Mouse (Mus musculus) liver, embryonic 11.5 days (tissue): ENCODE measurements around the gene Ccdc34. TPM values are rescaled to one million over a fixed set of nuclear protein-coding genes. Genes with fewer than 3 reads are reported as not detected.
A peak's percentile ranks its signal among the peaks of the same experiment; 100 is the strongest.

Experiments used
- ATAC-seq: fragments of 200-750 bp; cut with Nextera tagmentation; replicated peaks from 2 replicates; pipeline ENCODE4 v1.8.0; 2017; ENCODE audit warnings: moderate number of reproducible peaks, mild to moderate bottlenecking, moderate TSS enrichment, moderate library complexity; ENCODE audit not compliant: low FRiP score
- DNase-seq: peaks from one replicate; pipeline ENCODE4 v3.0.0-alpha.2; 2017; ENCODE audit warnings: low spot score
- H3K27ac ChIP-seq: fragments of 300-500 bp; sonication (generic); 2 replicates; pipeline ENCODE4 v1.5.1; 2014; ENCODE audit warnings: mild to moderate bottlenecking, low read depth, low read length, control low read depth
- H3K27me3 ChIP-seq: fragments of 300-500 bp; sonication (generic); replicated peaks from 2 replicates; pipeline ENCODE4 v1.6.1; 2014; ENCODE audit warnings: low read length, mixed read lengths; ENCODE audit not compliant: control insufficient read depth, insufficient read depth
- H3K36me3 ChIP-seq: fragments of 300-500 bp; sonication (generic); 2 replicates; pipeline ENCODE4 v1.6.1; 2014; ENCODE audit warnings: mild to moderate bottlenecking, low read length, moderate library complexity, mixed read lengths; ENCODE audit not compliant: control insufficient read depth, insufficient read depth
- H3K4me1 ChIP-seq: fragments of 300-500 bp; sonication (generic); replicated peaks from 2 replicates; pipeline ENCODE4 v1.6.1; 2014; ENCODE audit warnings: low read length, mixed read lengths; ENCODE audit not compliant: control insufficient read depth, insufficient read depth
- H3K4me2 ChIP-seq: fragments of 300-500 bp; sonication (generic); 2 replicates; pipeline ENCODE4 v1.6.1; 2014; ENCODE audit warnings: mild to moderate bottlenecking, control low read depth, moderate library complexity
- H3K4me3 ChIP-seq: fragments of 300-500 bp; sonication (generic); 2 replicates; pipeline ENCODE4 v1.5.1; 2014; ENCODE audit warnings: low read depth, low read length, control low read depth
- H3K9ac ChIP-seq: fragments of 300-500 bp; sonication (generic); 2 replicates; pipeline ENCODE4 v1.6.1; 2014; ENCODE audit warnings: low read depth, low read length, control low read depth
- H3K9me3 ChIP-seq: fragments of 300-500 bp; sonication (generic); 2 replicates; pipeline ENCODE4 v1.6.1; 2016; ENCODE audit warnings: low read length, inconsistent platforms, mixed read lengths; ENCODE audit not compliant: control insufficient read depth
- WGBS: fragments of 180-500 bp; shearing (Covaris S2); extraction: QIAGEN DNeasy Blood & Tissue Kit; methylation state at CpG from one replicate; pipeline ENCODE4 v1.1.7; 2014; 5-methylcytosine and 5-hydroxymethylcytosine counted together
- polyA plus RNA-seq: library from polyadenylated mRNA; unstranded; fragments of >200 nt; fragmentation: Nextera tagmentation; extraction: Ambion mirVana; gene quantifications from 2 replicates; pipeline ENCODE4 v1.2.1, GENCODE M21; 2014

The Ccdc34 gene
- polyA plus RNA-seq, 1 experiment from 2014 or later = 42.5 TPM

GRCm38 (mm10) chr2:110182248-110182647 is 164.6 kb downstream of the Ccdc34 start:
- Histone ChIP-seq H3K4me1 (0 out of 2 replicates have a peak, but pooled peaks cover 5% of the 10 kb centered on the region), H3K9ac (no peak overlapping the region), H3K9me3 (no peaks in the 10 kb centered on the region), H3K4me3 (no peak overlapping the region), H3K27me3 (0 out of 2 replicates have a peak, but pooled peaks cover 2% of the 10 kb centered on the region), H3K36me3 (no peaks in the 10 kb centered on the region), H3K27ac (no peak overlapping the region), H3K4me2 (no peak overlapping the region)
- 69% methylated on average over 6 of the region's 6 CpGs for WGBS
- DNase-seq (no peak), ATAC-seq (no peak)

GRCm38 (mm10) chr2:110182795-110183486 is 165.3 kb downstream of the Ccdc34 start:
- 72% methylated on average over 4 of the region's 4 CpGs for WGBS
- no peaks in the 10 kb centered on the region for H3K9me3 ChIP-seq
- H3K4me1 ChIP-seq = 0 out of 2 replicates have a peak, but pooled peaks cover 5% of the 10 kb centered on the region
- no peak overlapping the region for H3K4me3 ChIP-seq
- H3K4me2 ChIP-seq = no peak overlapping the region
- H3K9ac ChIP-seq = no peak overlapping the region
- H3K27ac ChIP-seq = no peak overlapping the region
- H3K36me3 ChIP-seq = no peaks in the 10 kb centered on the region
- ATAC-seq = no peak
- DNase-seq = no peak
- 0 out of 2 replicates have a peak, but pooled peaks cover 2% of the 10 kb centered on the region for H3K27me3 ChIP-seq

- Histone ChIP-seq H3K9me3 (no peaks in the 10 kb centered on the region), H3K4me3 (no peak overlapping the region), H3K4me2 (no peak overlapping the region), H3K27ac (no peak overlapping the region), H3K4me1 (0 out of 2 replicates have a peak, but pooled peaks cover 5% of the 10 kb centered on the region), H3K9ac (no peak overlapping the region), H3K27me3 (0 out of 2 replicates have a peak, but pooled peaks cover 2% of the 10 kb centered on the region), H3K36me3 (no peaks in the 10 kb centered on the region)
- WGBS = 84% methylated on average over 1 of the region's 1 CpGs
- no peak for ATAC-seq
- DNase-seq = no peak
These were observed 166.5 kb downstream of the Ccdc34 start for GRCm38 (mm10) chr2:110184071-110184470.

- Histone ChIP-seq H3K27ac (no peak overlapping the region), H3K36me3 (no peaks in the 10 kb centered on the region), H3K4me1 (no peaks in the 10 kb centered on the region), H3K9me3 (no peaks in the 10 kb centered on the region), H3K9ac (no peak overlapping the region), H3K4me2 (no peak overlapping the region), H3K27me3 (0 out of 2 replicates have a peak, but pooled peaks cover 2% of the 10 kb centered on the region), H3K4me3 (no peak overlapping the region)
- no peak for ATAC-seq
- DNase-seq = no peak
- 49% methylated on average over 6 of the region's 6 CpGs for WGBS
These were observed 168.9 kb downstream of the Ccdc34 start for GRCm38 (mm10) chr2:110186427-110186980.

- Histone ChIP-seq H3K4me2 (no peak overlapping the region), H3K9me3 (no peaks in the 10 kb centered on the region), H3K36me3 (no peaks in the 10 kb centered on the region), H3K4me1 (no peaks in the 10 kb centered on the region; the same call in 1 of the 2 replicates), H3K27ac (no peak overlapping the region), H3K4me3 (no peak overlapping the region), H3K9ac (no peak overlapping the region), H3K27me3 (no peaks in the 10 kb centered on the region)
- DNase-seq (no peak), ATAC-seq (no peak)
- 78% methylated on average over 4 of the region's 4 CpGs for WGBS
These were observed 171.2 kb downstream of the Ccdc34 start for GRCm38 (mm10) chr2:110188696-110189397.

GRCm38 (mm10) chr2:110190416-110190815 is 172.8 kb downstream of the Ccdc34 start:
- no peak overlapping the region for H3K9ac ChIP-seq
- no peak for ATAC-seq
- no peak overlapping the region for H3K4me3 ChIP-seq
- H3K4me2 ChIP-seq = no peak overlapping the region
- no peaks in the 10 kb centered on the region for H3K27me3 ChIP-seq
- no peaks in the 10 kb centered on the region for H3K36me3 ChIP-seq
- no peak for DNase-seq
- no peaks in the 10 kb centered on the region; the same call in 1 of the 2 replicates for H3K4me1 ChIP-seq
- H3K9me3 ChIP-seq = no peaks in the 10 kb centered on the region
- 88% methylated on average over 2 of the region's 2 CpGs for WGBS
- H3K27ac ChIP-seq = no peak overlapping the region

- H3K9me3 ChIP-seq = no peaks in the 10 kb centered on the region
- H3K27ac ChIP-seq = no peak overlapping the region
- no peaks in the 10 kb centered on the region for H3K36me3 ChIP-seq
- no peak overlapping the region for H3K4me2 ChIP-seq
- no peak overlapping the region for H3K4me3 ChIP-seq
- DNase-seq = no peak
- 61% methylated on average over 4 of the region's 4 CpGs for WGBS
- ATAC-seq = no peak
- H3K4me1 ChIP-seq = no peaks in the 10 kb centered on the region; the same call in 1 of the 2 replicates
- H3K27me3 ChIP-seq = no peaks in the 10 kb centered on the region
- H3K9ac ChIP-seq = no peak overlapping the region
These were observed 173.6 kb downstream of the Ccdc34 start for GRCm38 (mm10) chr2:110191186-110191690.

- Histone ChIP-seq H3K36me3 (no peaks in the 10 kb centered on the region), H3K4me3 (no peak overlapping the region), H3K27ac (no peak overlapping the region), H3K9me3 (no peaks in the 10 kb centered on the region), H3K4me2 (0 out of 2 replicates have a peak overlapping the region, but pooled peaks have one; percentile 9), H3K27me3 (no peaks in the 10 kb centered on the region), H3K9ac (no peak overlapping the region), H3K4me1 (no peaks in the 10 kb centered on the region; the same call in 1 of the 2 replicates)
- ATAC-seq (no peak; the same call in 1 of the 2 replicates), DNase-seq (no peak)
- WGBS = 51% methylated on average over 15 of the region's 15 CpGs
These were observed 174.5 kb downstream of the Ccdc34 start for GRCm38 (mm10) chr2:110191965-110192701.
